Mouse (Mus musculus) kidney, adult 8-10 months (tissue): ENCODE measurements at regions not wholly inside any gene's neighbourhood (a gene's known extent, or its start where the extent isn't known, plus 50 kb on each side); places are given as distances from the start of the nearest gene placed in this dataset.
"Not testable (repeated sequence)": the region's sequence is repeated elsewhere in the genome, so short reads cannot be mapped to it uniquely, and the experiment has no call there.

Experiments
- DNase-seq, 2 experiments: peaks; one replicate each; pipeline ENCODE4 v3.0.0; 2022

DNA sequence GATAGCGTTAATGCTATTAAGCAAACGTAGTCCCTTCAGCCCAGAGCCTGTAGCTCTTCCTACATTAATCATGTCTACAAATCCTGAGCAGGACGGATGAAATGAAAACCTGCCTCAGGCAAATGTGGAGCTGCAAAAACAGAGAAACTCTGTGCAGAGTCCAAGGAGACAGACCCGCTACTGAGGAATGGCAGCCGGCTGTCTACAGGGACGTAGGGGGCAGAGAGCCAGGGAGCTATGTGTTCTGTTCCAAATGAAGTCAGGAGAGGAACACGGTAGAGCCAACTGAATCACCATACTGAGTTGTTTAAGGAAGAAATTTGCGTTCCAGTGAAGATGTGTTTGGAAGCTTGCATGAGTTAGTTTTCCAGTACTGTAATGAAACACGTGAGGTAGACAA lies 217.3 kb downstream of the Matn1 start:
- no peak for DNase-seq

DNA sequence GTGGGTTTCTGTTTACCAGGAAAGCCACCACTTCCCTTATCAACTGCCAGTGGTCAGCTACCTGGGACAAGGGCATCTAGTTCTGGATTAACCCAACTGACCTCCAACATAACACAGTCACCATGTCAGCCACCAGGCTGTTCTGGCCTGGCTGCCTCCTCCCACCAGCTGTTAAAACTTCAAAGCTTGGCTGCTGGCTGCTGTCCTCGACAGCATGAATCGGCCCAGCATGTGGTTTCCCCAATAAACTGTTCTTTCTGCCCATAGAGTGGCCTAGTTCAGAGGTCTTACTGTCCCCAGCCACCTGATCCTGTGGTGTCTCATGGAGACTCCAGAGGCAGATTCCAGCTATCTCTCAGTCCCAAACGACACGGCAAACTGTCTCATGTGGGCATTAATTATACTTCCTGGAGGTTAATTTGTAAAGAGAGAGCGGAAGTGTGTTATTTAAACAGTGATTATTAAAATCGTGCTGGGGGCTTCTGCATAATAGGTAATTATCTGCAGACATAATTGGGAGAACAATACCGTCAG lies 219.7 kb downstream of the Matn1 start:
- no peak for DNase-seq

DNA sequence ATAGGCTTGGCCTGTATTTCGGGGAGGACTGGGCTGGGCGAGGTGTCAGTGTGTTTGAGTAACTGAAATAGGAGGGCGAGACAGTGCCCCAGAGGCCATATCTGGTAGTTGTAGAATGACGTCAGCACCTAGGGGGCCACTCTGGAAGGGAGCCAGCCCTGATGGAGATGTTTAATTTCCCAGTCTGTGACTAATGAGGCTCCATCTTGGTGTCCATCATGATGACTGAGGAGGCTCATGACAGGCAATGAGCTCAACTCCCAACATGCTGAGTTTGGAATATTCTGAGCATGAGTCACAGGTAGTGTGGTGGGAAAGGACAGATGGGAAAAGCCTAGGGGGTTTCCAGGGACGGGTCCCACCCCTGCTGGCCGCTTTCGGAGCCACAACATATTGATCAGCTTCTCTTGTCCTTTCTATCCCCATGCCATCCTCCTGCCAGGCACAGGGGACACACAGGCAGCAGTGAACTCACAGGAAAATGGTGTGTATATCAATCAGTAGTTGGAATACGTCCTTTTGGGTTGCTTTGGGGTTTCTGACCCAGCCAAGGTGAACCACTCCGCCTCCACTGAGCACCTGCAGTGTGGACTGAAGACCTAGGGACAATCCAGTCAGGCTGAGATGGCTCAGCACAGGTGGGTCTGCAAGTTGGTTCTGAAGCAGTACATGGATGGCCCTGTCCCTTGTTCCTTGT lies 222.5 kb downstream of the Matn1 start:
- no peak for DNase-seq

DNA sequence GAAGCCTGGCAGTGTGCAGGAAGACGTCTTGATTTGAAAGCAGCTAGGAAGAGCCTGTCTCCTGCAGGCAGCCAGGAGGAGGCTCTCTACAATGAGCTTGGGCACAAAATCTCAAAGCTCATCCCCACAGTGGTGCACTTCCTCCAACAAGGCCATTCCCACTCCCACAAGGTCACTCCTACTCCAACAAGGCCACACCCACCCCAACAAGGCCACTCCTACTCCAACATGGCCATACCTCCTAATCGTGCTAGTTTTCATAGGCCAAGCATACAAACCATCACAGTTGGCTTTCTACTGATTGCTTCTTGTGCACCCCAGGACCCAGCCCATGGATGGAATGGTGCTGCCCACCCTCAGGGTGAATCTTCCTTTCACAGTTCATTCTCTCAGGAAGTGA lies 223.7 kb downstream of the Matn1 start:
- DNase-seq = no peak

DNA sequence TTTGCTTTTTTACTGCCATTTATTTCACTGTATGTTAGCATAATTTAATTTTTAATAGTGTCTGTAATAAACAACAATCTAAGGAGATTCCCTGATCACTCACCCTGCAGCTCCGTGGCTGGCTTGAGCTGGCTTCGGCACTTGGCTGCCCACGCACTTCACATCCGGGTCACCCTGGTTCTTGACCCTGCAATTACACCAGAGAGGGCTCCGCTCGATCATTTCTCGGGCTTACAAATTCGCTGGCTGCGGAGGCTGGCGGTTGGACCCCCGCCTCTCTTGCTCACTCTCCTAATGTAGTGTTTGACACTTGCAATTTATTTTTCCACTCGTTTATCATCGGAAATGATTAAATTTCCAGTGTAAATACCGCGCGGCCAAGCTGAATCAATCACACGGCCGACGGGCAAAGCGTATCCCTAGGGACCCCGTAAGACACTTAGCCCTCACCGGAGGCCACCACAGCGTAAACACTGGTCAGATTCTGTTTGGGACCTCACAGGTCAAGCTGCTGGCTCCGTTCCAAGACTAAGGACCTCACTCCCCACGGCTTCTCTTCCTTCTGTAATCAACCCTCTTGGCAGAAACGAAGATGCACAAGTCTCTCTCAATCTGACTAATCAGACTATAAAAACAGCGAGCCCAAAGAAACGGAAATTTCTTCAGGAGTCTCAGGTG lies 229.7 kb downstream of the Matn1 start:
- DNase-seq = no peak

DNA sequence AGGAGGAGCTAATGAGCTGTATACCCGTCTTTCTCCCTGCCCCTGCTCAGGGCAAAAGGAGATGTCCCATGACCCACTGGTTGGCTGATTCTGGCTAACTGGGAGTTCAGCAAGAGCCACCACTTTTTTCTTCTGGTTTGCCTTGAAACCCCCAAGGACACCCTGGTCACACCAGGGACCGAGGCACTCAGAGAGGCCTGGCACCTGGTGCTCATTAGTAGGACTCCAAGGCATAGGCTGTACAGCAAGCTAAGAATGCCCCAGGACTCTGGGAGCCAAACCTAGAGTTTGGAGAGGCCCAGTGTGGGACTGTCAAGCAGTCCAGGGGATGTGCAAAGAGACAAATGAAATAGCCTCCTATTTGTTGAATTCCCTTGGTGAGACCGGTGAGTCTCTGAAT lies 232.5 kb downstream of the Matn1 start:
- DNase-seq = no peak

DNA sequence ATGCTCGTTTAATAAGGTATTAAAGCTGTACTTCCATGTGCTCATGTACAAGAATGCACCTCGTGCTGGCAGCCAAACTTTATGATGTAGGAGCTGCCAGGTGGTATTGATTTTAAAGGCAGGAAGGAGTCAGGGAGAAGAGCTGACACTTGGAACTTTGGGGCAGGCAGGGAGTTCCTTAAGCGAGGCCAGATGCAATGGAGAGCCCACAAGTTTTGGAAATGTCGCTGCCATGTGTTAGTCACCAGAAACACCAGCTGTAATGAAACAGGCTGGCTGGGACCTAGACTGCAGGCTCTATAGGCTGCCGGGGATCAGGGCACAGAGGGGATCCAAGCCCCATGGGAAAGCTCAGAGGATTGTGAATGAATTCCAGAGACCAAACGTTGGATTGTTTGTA lies 233.7 kb downstream of the Matn1 start:
- no peak for DNase-seq

DNA sequence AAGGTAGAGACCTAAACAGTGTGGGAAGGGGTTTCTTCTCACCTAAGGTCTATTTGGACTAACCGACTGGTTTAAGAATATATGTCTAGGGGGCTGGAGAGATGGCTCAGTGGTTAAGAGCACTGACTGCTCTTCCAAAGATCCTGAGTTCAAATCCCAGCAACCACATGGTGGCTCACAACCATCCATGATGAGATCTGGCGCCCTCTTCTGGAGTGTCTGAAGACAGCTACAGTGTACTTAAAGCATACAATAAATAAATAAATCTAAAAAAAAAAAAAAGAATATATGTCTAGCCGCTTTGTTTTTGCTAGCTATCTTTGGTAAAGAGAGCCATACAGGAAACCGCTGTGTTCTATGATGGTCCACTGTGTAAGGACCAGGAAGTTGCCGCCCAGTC lies 234.5 kb downstream of the Matn1 start:
- not testable (repeated sequence) for DNase-seq

DNA sequence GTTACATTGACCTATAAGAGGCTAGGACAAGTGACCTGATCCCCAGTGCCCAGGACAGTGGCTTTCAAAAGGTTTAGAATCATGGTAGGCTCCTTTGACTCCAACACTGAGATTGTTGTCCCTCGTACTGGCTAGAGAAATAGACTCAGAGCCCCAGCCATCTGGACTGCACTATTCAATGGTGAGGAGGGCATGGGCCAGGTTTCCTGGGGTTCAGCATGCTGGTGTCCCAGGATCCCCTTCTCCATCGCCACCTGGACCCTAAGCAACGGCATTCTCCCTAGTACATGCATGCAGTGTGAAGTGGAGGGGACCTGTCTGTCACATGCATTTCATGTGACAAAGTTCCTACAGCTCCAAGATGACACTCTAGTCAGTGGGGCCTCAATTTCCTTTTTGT lies 243.9 kb downstream of the Matn1 start:
- DNase-seq = no peak

DNA sequence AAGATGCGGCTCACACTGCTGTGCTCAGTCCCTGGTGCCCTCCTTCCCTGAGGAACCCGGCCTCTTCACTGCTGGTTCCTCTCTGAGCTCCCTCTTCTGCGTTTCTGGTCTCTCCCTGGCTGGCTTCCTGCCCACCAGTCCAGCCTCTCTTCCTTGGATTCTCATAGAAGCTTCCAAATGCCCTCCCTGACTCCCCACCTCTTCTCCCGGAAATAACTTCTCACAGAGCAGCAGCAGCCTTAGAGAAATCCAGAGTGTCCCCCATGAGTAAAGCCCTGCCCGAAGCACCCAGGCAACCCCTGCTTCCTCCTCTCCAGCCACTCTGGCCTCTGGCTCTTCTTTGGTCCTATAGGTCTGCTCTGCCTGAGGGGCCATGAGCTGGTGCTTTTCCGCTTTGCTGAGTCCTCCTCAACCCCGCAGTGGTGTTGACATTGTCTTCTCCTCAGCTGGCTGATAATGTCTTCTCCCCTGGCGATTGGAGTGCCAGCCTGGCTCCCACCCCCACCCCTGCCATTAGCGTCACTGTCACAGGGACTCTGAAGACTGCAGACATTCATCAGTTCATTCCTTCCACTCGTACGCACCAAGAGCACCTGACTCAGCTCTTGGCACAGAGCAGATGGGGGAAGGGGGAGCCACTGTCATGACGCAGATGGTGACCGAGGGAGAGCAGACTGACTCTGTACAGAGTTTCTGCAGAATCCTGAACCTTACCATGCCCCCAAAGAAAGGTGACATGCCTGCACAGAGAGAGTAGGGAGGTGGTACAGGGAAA lies 247.1 kb downstream of the Matn1 start:
- no peak for DNase-seq

DNA sequence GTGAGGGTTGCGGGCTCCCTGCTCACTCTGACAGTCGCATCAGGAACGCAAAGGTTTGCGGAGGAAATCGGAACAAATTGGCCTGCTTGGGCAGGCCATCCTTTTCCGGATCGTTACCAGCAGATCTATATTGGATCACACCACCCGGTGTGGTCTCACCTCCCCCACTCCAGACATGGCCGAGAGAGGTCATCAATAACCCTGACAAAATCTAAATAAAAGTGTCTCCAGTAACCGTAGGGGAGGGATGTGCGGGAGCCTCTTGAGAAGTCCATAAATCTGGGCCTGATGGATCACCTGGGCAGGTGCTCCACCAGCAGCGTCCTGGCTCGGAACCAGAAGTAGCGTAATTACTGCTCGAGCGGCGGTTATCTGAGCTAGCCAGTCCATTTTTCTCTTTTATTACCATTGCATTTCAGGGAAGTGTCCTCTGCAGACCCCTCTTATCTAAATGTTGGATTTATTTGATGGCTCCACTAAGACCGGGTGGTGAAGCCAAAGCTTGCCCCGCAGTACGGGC lies 249.8 kb downstream of the Matn1 start:
- DNase-seq = no peak

DNA sequence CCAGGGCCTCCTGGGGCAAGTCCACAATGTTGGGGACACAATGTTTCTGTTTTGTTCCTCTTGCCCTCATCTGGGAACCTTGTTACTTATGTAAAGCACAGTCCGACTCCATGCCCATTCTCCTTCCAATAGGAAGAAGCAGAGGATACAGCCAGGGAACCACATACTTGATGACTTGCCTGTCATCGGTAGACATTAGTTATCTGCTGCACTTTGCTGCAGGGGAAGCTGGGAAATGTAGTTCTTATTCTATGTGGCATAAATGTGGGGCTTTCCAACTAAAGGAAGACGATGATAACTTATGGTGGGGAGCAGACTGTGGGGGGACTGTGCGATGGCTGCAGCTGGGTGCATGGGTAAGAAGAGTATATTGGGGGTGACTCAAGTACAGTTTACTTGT lies 252.0 kb downstream of the Matn1 start:
- DNase-seq = no peak

DNA sequence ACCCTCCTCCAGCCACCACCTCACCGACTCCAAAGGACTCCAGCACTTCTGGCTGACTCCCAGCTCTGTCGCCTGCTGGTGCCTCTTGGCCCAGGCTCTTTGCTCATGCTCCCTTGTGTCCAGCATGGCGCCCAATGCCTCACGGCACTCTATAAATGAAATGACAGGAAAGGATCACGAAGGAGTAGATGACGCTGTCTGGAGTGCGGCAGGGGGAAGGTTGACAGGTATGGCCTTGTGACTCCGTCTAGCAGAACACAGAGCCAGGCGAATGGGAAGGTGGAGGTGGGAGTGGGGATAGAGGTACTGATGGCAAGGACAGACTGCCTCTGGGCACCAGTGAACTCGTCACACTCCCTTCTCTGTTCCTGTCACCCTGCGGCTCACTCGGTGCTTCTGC lies 259.5 kb downstream of the Matn1 start:
- no peak for DNase-seq

DNA sequence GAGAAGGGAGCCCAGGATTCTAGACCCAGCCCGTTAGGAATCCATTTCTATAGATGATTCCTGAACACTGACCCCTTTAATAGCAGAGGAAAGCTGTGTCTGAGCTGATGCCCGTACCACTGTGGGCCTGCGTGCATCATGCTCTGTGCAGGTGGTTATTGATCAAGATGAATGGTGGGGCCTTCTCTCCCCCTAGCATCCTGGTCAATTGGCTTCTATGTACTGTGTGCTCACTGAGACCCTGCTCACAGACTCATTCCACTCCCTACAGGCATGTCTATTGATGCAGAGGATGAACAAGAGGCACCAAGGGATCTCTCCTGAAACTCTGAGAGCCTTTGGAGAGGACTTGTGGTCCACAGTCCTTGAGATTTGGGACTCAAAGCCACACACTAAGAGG lies 260.5 kb downstream of the Matn1 start:
- DNase-seq = no peak

DNA sequence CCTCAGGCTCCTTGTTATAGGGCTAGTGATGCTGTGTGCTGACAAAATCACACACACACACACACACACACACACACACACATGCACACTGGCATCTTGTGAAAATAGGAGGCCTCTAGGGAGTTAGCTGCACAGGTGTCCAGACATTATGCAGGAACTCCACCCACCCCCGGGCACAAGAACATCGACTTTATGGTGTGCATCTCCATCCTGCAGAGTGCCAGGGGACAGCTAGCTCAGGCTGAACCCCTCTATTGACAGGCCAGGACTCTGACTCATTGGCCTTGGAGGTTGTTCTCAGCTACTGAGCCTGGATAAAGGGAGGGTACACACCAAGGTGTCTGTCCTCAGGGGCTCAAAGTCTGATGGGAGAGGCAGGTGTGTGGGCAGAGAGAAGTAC lies 260.9 kb downstream of the Matn1 start:
- DNase-seq = no peak

DNA sequence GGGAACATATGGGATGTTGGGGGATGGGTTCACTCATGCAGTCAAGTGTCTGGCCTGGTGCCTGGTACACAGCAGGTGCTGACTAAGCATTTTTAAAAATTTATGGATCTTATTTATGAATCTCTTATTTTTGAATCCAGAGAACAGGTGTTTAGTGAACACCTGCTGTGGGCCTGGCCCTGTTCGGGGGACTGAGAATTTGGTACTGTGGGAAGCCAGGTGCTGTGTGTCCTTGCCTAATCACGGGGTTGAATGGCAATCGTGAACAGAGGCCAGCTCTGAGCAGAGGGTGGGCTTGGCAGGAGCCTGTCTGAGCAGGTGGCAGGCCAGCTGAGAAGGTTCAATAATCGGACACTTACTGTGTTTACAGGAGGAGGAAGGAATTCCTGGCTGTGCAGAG lies 261.5 kb downstream of the Matn1 start:
- no peak for DNase-seq

DNA sequence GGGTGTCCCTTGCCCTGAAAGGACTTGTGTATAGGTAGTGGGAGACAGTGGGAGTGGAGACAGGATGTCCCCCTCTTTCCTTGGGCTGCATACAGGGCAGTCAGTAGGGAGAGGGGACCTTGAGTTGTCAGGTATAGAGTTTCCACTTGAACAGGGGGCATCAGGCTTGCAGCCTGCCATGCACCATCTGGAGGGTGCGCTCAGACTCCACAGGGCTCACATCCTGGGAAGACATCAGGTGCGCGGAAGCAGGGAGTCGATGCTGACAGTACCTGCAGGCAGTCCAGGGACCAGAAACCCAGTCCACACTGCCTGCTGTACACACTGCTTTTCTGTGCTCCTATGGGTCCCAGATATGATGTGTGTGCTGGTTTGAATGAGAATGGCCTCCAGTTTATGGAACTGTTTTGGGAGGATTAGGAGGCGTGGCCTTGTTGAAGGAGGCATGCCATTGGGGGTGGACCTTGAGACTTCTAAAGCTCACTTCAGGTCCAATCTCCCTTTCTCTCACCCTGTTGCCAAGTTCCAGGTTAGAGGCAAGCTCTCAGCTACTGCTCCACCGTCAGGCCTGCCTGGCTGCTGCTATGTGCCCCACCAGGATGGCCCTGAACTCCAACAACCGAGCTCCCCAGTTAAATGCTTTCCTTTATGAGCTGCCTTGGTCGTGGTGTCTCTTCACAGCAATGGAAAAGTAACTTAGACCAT lies 262.1 kb downstream of the Matn1 start:
- DNase-seq = no peak

DNA sequence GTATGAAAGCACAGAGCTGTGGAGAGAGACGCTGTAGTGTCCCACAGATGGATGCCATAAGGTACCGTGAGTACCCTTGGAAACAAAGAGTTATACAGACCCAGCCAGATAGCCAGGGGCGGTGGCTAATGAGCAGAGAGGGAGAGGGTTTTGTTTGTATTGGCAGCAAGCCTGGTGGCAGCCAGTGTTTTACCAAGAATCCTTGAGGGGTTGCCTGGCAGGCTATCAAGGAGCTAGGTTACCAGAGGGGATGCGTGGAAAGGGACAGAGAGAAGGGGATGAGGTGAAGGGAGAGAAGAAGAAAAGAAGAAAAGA lies 262.7 kb downstream of the Matn1 start:
- no peak for DNase-seq

DNA sequence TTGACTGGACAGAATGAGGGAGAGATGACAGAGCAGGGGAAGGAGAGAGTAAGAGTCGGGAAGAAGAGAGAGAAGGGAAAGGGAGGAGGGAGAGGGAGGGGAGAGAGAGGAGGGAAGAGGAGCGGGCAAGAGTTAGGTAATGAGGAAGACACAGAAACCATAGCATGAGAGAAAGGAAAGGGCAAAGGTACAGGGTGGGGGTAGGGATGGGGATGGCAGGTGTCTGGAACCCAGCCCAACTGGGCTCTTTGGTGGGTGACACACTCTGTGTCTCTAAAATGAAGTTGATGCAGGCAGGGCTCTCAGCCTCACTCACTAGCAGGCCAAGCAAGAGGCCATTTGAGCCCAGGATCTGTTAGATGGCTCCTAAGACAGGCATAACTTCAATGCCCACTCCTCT lies 263.1 kb downstream of the Matn1 start:
- DNase-seq = no peak

DNA sequence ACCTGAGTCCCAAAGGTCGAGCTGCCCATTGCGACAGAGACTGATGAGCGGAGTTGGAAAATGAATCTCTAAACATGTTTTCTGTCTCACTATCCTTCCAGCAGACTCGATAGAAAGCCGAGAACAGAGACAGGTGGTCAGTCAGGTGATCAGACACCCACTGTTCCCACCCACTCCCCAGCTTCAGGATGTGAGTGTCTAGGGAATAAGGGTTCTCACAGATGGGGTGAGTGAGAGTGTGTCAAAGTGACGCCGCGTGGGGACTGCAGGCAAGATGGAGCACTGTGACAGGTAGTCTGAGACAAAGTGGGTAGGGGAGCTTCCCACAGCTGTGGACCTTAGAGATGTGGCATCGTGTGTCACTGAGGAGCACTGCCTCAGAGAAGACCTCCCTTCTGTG lies 264.0 kb downstream of the Matn1 start:
- no peak for DNase-seq

DNA sequence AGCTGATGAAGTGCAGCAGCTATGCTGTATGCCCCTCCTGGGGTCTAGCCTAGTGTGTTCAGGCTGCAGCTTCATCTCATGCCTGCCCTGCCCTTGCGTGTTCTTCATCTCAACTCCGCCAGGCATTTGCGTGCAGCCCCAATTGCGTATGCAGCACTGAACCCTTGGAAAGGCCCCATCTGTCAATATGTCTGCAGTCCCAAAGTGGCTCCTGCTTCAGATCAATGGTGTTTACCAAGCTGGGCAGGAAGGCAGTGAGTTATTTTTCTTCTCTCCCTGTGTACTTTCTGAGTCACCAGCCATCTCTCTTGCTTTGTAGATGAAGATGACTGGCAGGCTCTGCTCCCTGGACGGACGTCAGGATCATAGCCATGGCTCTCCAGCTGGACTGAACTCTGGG lies 264.5 kb downstream of the Matn1 start:
- no peak for DNase-seq

DNA sequence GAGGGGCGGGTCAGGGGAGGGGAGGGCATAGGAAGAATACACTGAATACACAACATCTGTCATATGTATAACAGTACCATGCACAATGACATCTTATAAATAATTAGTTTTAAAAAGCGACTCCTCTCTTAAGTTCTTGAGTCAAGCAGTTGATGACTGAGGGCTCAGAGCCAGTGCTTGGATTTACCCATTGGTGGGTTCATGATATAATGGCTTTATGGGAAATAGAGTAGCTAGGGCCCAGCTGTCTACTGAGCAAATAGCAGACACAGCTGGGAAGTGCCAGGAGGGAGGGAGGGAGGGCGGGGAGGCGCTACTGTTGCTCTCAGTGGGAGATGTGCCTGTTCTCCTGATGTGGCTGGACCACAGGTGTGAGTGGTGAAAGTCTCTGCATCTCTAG lies 268.5 kb downstream of the Matn1 start:
- no peak for DNase-seq

DNA sequence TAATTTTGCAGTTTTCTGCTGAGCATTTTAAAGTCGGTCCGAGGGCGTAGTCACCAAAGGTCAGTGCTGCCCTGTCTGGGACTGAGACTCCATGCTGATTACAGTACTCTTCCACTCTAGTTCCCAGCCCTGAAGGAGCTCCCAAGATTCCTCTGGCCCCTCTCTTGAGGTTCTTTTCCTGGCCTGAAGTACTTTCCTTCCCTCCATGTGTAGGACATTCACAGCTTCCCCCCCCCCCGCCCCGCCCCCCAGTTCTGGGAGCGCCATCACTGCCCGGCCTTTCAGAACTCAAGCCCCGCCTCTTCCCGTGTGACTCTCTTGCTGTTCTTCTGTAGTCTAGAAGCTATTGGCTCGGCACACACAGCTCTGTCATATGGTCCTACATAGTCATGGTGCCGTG lies 271.5 kb downstream of the Matn1 start:
- no peak for DNase-seq
